Mouse (Mus musculus): ENCODE data around the gene Zfp341. TPM values are rescaled to one million over a fixed set of nuclear protein-coding genes. Genes with fewer than 3 reads are reported as not detected.

The Zfp341 gene
- polyA plus RNA-seq, 1 experiment from 2014 or later = 0.88 TPM

- H3K9ac ChIP-seq (ENCODE audit: low read length) = no peak overlapping the region
- H3K27me3 ChIP-seq (ENCODE audit: control insufficient read depth, insufficient read depth, low read depth, low read length) = no peaks in the 10 kb centered on the region
- peaks cover 25% of the 10 kb centered on the region for H3K4me1 ChIP-seq (replicated peaks; ENCODE audit: control insufficient read depth, insufficient read depth, low read length)
- no peak overlapping the region for H3K4me3 ChIP-seq (ENCODE audit: low read length)
- 0 out of 2 replicates have a peak overlapping the region, but pooled peaks have one; percentile 33 for H3K27ac ChIP-seq (ENCODE audit: low read length)
- no peak for ATAC-seq (ENCODE audit: low read depth)
- H3K9me3 ChIP-seq (ENCODE audit: control insufficient read depth, low read length) = no peaks in the 10 kb centered on the region
- peaks cover 3% of the 10 kb centered on the region for H3K36me3 ChIP-seq (ENCODE audit: control insufficient read depth, insufficient read depth, low read length)
- WGBS = 65% methylated on average over 4 of the region's 4 CpGs
- H3K4me2 ChIP-seq (ENCODE audit: low read depth, low read length) = no peak overlapping the region
These were observed 60.9 kb downstream of the Zfp341 start for GRCm38 (mm10) chr2:154674008-154674407.

DNA sequence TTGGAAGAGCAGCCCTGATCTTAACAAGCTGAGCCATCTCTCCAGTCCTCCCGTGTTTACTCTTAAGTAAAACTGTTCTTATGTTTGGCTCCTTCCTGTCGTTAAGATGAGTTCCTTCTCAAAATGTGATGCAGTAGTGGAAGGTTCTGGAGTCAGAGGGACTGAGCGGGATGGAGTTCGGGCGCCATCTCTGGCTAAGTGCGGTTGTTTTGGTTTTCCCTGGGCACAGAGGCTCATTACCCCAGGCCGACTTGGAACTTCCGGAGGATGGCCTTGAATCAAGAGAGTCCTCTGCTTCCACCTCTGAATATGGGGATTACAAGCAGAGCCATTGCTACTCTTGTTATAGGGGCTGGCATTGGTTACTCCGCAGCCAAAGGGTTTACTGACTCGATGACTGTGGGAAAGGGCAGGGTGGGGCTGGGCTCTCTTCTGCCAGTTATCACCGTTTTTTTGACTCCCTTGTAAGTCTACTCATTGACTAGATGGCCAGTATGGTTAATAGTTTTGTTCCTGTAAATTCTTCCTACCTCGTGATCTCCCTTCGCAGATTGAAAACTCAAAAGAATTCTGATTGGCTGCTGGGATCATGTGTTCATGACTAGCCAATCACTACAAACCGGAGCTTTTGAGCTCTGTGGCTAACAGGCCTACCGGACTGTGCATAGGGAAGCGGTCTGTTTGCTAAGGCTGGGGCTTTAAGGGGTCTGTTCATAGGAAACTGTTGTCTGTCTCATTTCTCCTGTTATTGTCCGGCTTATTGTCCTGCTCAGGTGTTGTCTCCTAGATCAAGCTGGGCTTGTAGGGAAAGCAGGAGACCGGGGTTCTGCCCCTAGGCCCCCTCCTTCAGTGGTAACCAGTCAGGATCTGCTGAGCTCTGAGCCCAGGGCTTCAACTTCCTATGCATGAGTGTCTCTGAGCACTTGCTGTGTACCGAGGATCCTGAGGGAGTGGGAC is 63.8 kb downstream of the Zfp341 start:
- Histone ChIP-seq H3K4me3 (ENCODE audit: low read length) (peak overlapping the region; percentile 23), H3K27ac (ENCODE audit: low read length) (peak overlapping the region; percentile 92), H3K4me2 (ENCODE audit: low read depth, low read length) (peak overlapping the region; percentile 50), H3K4me1 (replicated peaks; ENCODE audit: control insufficient read depth, insufficient read depth, low read length) (peaks cover 27% of the 10 kb centered on the region), H3K9ac (ENCODE audit: low read length) (peak overlapping the region; percentile 56), H3K36me3 (ENCODE audit: control insufficient read depth, insufficient read depth, low read length) (peaks cover 3% of the 10 kb centered on the region), H3K27me3 (ENCODE audit: control insufficient read depth, insufficient read depth, low read depth, low read length) (no peaks in the 10 kb centered on the region), H3K9me3 (ENCODE audit: control insufficient read depth, low read length) (no peaks in the 10 kb centered on the region)
- WGBS = 52% methylated on average over 19 of the region's 19 CpGs
- peak; percentile 65 for ATAC-seq (ENCODE audit: low read depth)

DNA sequence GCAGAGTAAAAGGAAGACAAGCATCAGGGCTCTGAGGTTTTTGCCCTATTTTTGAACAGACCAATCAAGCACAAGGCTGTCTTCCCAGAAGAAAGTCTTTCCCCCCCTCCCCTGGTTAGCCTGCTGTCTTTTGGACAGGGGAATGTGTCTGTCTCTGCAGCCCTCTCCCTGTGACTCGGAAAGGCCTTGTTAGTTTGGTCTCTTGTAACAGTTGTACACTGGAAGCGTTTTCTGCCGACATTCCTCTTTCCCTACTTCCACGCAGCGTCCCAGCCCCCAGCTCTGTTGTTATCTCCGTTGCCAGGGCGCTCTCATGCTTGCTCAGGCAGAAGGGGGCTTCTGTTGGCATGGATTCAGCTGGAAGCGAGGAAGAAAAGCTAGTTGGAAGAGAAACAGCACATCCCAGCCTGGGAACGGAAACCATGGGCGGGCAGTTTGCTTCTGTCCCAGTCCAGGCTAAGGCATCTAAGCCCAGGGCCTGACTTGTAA is 64.6 kb downstream of the Zfp341 start:
- Histone ChIP-seq H3K4me2 (ENCODE audit: low read depth, low read length) (peak overlapping the region; percentile 50), H3K36me3 (ENCODE audit: control insufficient read depth, insufficient read depth, low read length) (no peaks in the 10 kb centered on the region; the same call in 1 of the 2 replicates), H3K9me3 (ENCODE audit: control insufficient read depth, low read length) (no peaks in the 10 kb centered on the region), H3K27ac (ENCODE audit: low read length) (peak overlapping the region; percentile 92), H3K4me1 (replicated peaks; ENCODE audit: control insufficient read depth, insufficient read depth, low read length) (peaks cover 27% of the 10 kb centered on the region), H3K27me3 (ENCODE audit: control insufficient read depth, insufficient read depth, low read depth, low read length) (no peaks in the 10 kb centered on the region), H3K9ac (ENCODE audit: low read length) (peak overlapping the region; percentile 56), H3K4me3 (ENCODE audit: low read length) (peak overlapping the region; percentile 23)
- ATAC-seq (ENCODE audit: low read depth) = peak; percentile 91
- 6% methylated on average over 10 of the region's 10 CpGs for WGBS

GRCm38 (mm10) chr2:154678995-154679394 is 65.9 kb downstream of the Zfp341 start:
- 68% methylated on average over 3 of the region's 3 CpGs for WGBS
- Histone ChIP-seq H3K4me1 (replicated peaks; ENCODE audit: control insufficient read depth, insufficient read depth, low read length) (peaks cover 26% of the 10 kb centered on the region), H3K4me2 (ENCODE audit: low read depth, low read length) (no peak overlapping the region), H3K36me3 (ENCODE audit: control insufficient read depth, insufficient read depth, low read length) (no peaks in the 10 kb centered on the region; the same call in 1 of the 2 replicates), H3K27me3 (ENCODE audit: control insufficient read depth, insufficient read depth, low read depth, low read length) (no peaks in the 10 kb centered on the region), H3K9me3 (ENCODE audit: control insufficient read depth, low read length) (no peaks in the 10 kb centered on the region), H3K27ac (ENCODE audit: low read length) (no peak overlapping the region), H3K9ac (ENCODE audit: low read length) (no peak overlapping the region), H3K4me3 (ENCODE audit: low read length) (no peak overlapping the region)
- no peak for ATAC-seq (ENCODE audit: low read depth)

- Histone ChIP-seq H3K27ac (ENCODE audit: low read length) (no peak overlapping the region), H3K4me1 (replicated peaks; ENCODE audit: control insufficient read depth, insufficient read depth, low read length) (peaks cover 18% of the 10 kb centered on the region), H3K4me2 (ENCODE audit: low read depth, low read length) (no peak overlapping the region), H3K27me3 (ENCODE audit: control insufficient read depth, insufficient read depth, low read depth, low read length) (no peaks in the 10 kb centered on the region), H3K4me3 (ENCODE audit: low read length) (no peak overlapping the region), H3K9me3 (ENCODE audit: control insufficient read depth, low read length) (no peaks in the 10 kb centered on the region), H3K36me3 (ENCODE audit: control insufficient read depth, insufficient read depth, low read length) (no peaks in the 10 kb centered on the region; the same call in 1 of the 2 replicates), H3K9ac (ENCODE audit: low read length) (no peak overlapping the region)
- 68% methylated on average over 2 of the region's 2 CpGs for WGBS
- ATAC-seq (ENCODE audit: low read depth) = no peak
These were observed 67.2 kb downstream of the Zfp341 start for GRCm38 (mm10) chr2:154680337-154680736.

- no peak overlapping the region for H3K4me2 ChIP-seq (ENCODE audit: low read depth, low read length)
- no peak for ATAC-seq (ENCODE audit: low read depth)
- peaks cover 18% of the 10 kb centered on the region for H3K4me1 ChIP-seq (replicated peaks; ENCODE audit: control insufficient read depth, insufficient read depth, low read length)
- H3K27ac ChIP-seq (ENCODE audit: low read length) = no peak overlapping the region
- no peak overlapping the region for H3K4me3 ChIP-seq (ENCODE audit: low read length)
- WGBS = 85% methylated on average over 6 of the region's 6 CpGs
- H3K9ac ChIP-seq (ENCODE audit: low read length) = no peak overlapping the region
- no peaks in the 10 kb centered on the region for H3K9me3 ChIP-seq (ENCODE audit: control insufficient read depth, low read length)
- no peaks in the 10 kb centered on the region for H3K36me3 ChIP-seq (ENCODE audit: control insufficient read depth, insufficient read depth, low read length)
- no peaks in the 10 kb centered on the region for H3K27me3 ChIP-seq (ENCODE audit: control insufficient read depth, insufficient read depth, low read depth, low read length)
These were observed 67.8 kb downstream of the Zfp341 start for GRCm38 (mm10) chr2:154680941-154681340.

DNA sequence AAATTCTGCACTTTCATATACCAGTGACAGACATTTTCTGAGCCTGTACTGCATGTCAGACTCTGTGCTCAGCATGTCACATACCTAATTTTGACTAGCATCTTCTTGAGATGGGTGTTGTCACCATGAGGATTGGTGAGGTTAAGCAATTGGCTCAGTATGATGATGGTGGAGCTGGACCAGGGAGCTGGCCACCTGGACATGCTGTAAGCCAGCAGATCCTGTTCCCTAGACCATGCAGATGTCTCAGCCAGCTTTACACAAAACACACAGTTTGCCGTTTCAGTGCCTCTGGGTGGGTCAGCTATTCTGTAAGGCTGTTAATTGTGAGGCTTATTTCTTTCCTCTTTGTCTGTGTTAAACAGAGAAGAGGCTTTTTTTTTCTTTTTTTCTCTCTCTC is 69.6 kb downstream of the Zfp341 start:
- H3K27me3 ChIP-seq (ENCODE audit: control insufficient read depth, insufficient read depth, low read depth, low read length) = no peaks in the 10 kb centered on the region
- no peak overlapping the region for H3K4me3 ChIP-seq (ENCODE audit: low read length)
- no peak overlapping the region for H3K27ac ChIP-seq (ENCODE audit: low read length)
- ATAC-seq (ENCODE audit: low read depth) = no peak
- peaks cover 7% of the 10 kb centered on the region for H3K4me1 ChIP-seq (replicated peaks; ENCODE audit: control insufficient read depth, insufficient read depth, low read length)
- no peaks in the 10 kb centered on the region for H3K36me3 ChIP-seq (ENCODE audit: control insufficient read depth, insufficient read depth, low read length)
- H3K4me2 ChIP-seq (ENCODE audit: low read depth, low read length) = no peak overlapping the region
- H3K9ac ChIP-seq (ENCODE audit: low read length) = no peak overlapping the region
- 57% methylated on average over 1 of the region's 1 CpGs for WGBS
- H3K9me3 ChIP-seq (ENCODE audit: control insufficient read depth, low read length) = no peaks in the 10 kb centered on the region

- no peak for ATAC-seq (ENCODE audit: low read depth)
- no peak overlapping the region for H3K27ac ChIP-seq (ENCODE audit: low read length)
- WGBS = 91% methylated on average over 7 of the region's 7 CpGs
- H3K4me1 ChIP-seq (replicated peaks; ENCODE audit: control insufficient read depth, insufficient read depth, low read length) = no peaks in the 10 kb centered on the region
- no peak overlapping the region for H3K4me3 ChIP-seq (ENCODE audit: low read length)
- no peak overlapping the region for H3K9ac ChIP-seq (ENCODE audit: low read length)
- 0 out of 2 replicates have a peak, but pooled peaks cover 2% of the 10 kb centered on the region for H3K36me3 ChIP-seq (ENCODE audit: control insufficient read depth, insufficient read depth, low read length)
- no peaks in the 10 kb centered on the region for H3K27me3 ChIP-seq (ENCODE audit: control insufficient read depth, insufficient read depth, low read depth, low read length)
- H3K9me3 ChIP-seq (ENCODE audit: control insufficient read depth, low read length) = no peaks in the 10 kb centered on the region
- H3K4me2 ChIP-seq (ENCODE audit: low read depth, low read length) = no peak overlapping the region
These were observed 71.9 kb downstream of the Zfp341 start for GRCm38 (mm10) chr2:154684901-154685470.

GRCm38 (mm10) chr2:154685772-154686171 is 72.7 kb downstream of the Zfp341 start:
- ATAC-seq (ENCODE audit: low read depth) = no peak
- Histone ChIP-seq H3K4me2 (ENCODE audit: low read depth, low read length) (no peak overlapping the region), H3K27ac (ENCODE audit: low read length) (no peak overlapping the region), H3K4me1 (replicated peaks; ENCODE audit: control insufficient read depth, insufficient read depth, low read length) (no peaks in the 10 kb centered on the region), H3K9ac (ENCODE audit: low read length) (no peak overlapping the region), H3K27me3 (ENCODE audit: control insufficient read depth, insufficient read depth, low read depth, low read length) (no peaks in the 10 kb centered on the region), H3K9me3 (ENCODE audit: control insufficient read depth, low read length) (no peaks in the 10 kb centered on the region), H3K4me3 (ENCODE audit: low read length) (no peak overlapping the region), H3K36me3 (ENCODE audit: control insufficient read depth, insufficient read depth, low read length) (0 out of 2 replicates have a peak, but pooled peaks cover 8% of the 10 kb centered on the region)
- 79% methylated on average over 3 of the region's 3 CpGs for WGBS

All from lung, embryonic 16.5 days (tissue).